Mouse (Mus musculus) kidney, adult 9 months (tissue): ENCODE results near the gene Ddost.

Experiments
- DNase-seq: peaks from one replicate; pipeline ENCODE4 v3.0.0; 2022

Ddost gene

GRCm38 (mm10) chr4:138304340-138305104 is at the start of gene Ddost:
TSS of gene Ddost (plus strand) at chr4:138304730.
- peak; percentile 99 for DNase-seq

GRCm38 (mm10) chr4:138257116-138257687 is 47.3 kb upstream of the Ddost start:
- DNase-seq = no peak

- DNase-seq = no peak
Observed at GRCm38 (mm10) chr4:138258663-138259062, 45.9 kb upstream of the Ddost start.

- no peak for DNase-seq
Observed at GRCm38 (mm10) chr4:138259482-138259881, 45.0 kb upstream of the Ddost start.

GRCm38 (mm10) chr4:138261843-138262681 is 42.5 kb upstream of the Ddost start:
- peak; percentile 80 for DNase-seq

- no peak for DNase-seq
Observed at GRCm38 (mm10) chr4:138267869-138268268, 36.7 kb upstream of the Ddost start.

- DNase-seq = no peak
Observed at GRCm38 (mm10) chr4:138272011-138272997, 32.2 kb upstream of the Ddost start.

- DNase-seq = no peak
Observed at GRCm38 (mm10) chr4:138278346-138278745, 26.2 kb upstream of the Ddost start.

- peak; percentile 83 for DNase-seq
Observed at GRCm38 (mm10) chr4:138282834-138283233, 21.7 kb upstream of the Ddost start.

GRCm38 (mm10) chr4:138286411-138286810 is 18.1 kb upstream of the Ddost start:
- no peak for DNase-seq

- no peak for DNase-seq
Observed at GRCm38 (mm10) chr4:138288691-138289090, 15.8 kb upstream of the Ddost start.

- no peak for DNase-seq
Observed at GRCm38 (mm10) chr4:138292028-138292427, 12.5 kb upstream of the Ddost start.

GRCm38 (mm10) chr4:138293261-138293948 is 11.1 kb upstream of the Ddost start:
- DNase-seq = no peak

- DNase-seq = no peak
Observed at GRCm38 (mm10) chr4:138293949-138294550, 10.5 kb upstream of the Ddost start.

- no peak for DNase-seq
Observed at GRCm38 (mm10) chr4:138301271-138301780, 3.2 kb upstream of the Ddost start.

- DNase-seq = no peak
Observed at GRCm38 (mm10) chr4:138303011-138303410, 1.5 kb upstream of the Ddost start.

GRCm38 (mm10) chr4:138303742-138304141 is 788 bp upstream of the Ddost start:
- no peak for DNase-seq

- no peak for DNase-seq
Observed at GRCm38 (mm10) chr4:138307025-138307424, 2.5 kb downstream of the Ddost start.

GRCm38 (mm10) chr4:138307739-138308138 is 3.2 kb downstream of the Ddost start:
- no peak for DNase-seq

- DNase-seq = peak; percentile 3
Observed at GRCm38 (mm10) chr4:138310311-138310910, 5.9 kb downstream of the Ddost start.

- DNase-seq = peak; percentile 82
Observed at GRCm38 (mm10) chr4:138311595-138311994, 7.1 kb downstream of the Ddost start.
